Mouse (Mus musculus): Measurements from ENCODE around the gene Csf2.
"Not testable (repeated sequence)": the region's sequence is repeated elsewhere in the genome, so short reads cannot be mapped to it uniquely, and the experiment has no call there.

The Csf2 gene

DNA sequence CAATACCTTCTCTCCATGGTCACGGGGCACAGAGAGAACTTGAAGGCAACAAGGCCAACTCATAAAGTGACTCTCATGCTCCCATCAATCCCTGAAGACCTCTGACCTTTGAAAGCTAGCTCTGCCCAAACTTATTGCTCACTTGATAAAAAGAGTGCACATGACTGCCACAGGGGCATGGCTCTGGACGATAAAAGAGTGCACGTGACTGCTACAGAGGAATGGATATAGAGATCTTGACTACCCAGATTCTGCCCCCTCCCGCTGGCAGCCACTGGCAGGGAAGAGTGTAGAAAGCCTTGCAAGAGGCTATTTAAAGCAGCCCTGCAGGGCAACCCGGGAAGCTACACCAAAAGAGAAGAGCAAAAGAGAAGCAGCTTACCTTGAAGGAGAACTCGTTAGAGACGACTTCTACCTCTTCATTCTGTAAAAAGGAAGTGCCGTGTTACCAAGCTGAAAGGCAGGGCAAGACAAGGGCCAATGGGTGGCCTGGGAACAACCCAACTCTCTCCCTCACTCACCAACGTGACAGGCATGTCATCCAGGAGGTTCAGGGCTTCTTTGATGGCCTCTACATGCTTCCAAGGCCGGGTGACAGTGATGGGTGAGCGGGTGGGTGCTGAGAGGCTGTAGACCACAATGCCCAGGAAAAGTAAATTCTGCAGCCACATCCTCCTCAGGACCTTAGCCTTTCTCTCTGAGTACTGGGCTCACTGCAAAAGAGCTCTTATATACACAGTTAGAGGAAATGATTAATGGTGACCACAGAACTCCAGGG is at the start of gene Csf2:
Gene Csf2 (minus strand): TSS at position 728 of the 778 bp plus-strand sequence.
- DNase-seq (ENCODE audit: low spot score in 2 of 2), result no peak

DNA sequence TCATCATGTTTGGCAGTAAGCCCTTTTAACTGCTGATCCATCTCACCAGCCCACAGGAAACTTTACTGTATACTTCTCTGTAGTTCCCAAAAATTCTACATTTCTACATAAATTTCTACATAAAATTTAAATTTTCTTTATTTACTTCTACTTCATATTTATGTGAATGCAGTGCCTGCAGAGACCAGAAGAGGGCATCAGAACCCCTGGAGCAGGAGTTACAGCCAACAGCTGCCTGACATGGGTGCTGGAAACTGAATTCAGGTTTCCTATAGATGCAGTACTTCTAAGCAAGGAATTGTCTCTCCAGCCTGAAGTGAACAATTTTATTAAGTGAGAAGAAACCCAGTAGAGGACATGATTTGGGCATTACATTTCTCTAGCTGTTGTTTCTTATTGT is 49.3 kb upstream of the Csf2 start:
- DNase-seq (ENCODE audit: low spot score in 2 of 2), result no peak

DNA sequence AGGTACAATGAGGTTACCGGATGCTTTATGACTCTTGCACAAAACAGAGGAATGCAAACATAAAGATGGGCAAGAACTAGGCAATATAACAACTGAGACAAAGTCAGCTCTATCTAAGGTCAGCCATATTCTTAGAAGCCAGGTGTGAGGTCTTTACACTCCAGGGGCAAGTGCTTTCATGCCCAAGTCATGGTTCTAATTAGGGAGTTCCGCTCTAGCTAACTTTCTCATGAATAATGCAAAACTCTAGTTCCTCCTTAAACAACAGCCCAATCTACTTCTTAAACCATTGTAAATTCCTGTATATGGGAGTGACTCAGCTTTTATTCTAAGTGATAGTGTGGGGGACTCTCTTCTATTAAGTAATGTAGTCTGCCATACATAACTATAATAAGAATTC is 48.0 kb upstream of the Csf2 start:
- not testable (repeated sequence) for DNase-seq (ENCODE audit: low spot score in 2 of 2)

DNA sequence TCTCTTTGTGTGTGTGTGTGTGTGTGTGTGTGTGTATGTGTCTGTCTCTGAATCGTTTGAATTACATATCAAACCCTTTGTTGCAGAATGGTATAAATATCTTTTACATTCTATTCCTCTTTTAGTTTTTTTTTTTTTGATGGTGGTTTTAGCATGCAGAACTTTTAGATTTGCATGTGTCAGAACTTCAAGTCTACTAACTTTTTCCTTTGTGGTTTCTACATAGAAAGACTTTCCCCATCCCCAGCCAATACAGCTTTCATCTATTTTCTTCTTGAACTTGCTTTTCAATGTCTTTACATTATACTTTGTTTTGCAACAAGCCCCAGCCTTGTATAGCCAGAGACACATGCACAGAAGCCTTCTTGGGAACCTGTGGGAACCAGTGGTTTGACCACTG is 47.3 kb upstream of the Csf2 start:
- DNase-seq (ENCODE audit: low spot score in 2 of 2), result no peak

DNA sequence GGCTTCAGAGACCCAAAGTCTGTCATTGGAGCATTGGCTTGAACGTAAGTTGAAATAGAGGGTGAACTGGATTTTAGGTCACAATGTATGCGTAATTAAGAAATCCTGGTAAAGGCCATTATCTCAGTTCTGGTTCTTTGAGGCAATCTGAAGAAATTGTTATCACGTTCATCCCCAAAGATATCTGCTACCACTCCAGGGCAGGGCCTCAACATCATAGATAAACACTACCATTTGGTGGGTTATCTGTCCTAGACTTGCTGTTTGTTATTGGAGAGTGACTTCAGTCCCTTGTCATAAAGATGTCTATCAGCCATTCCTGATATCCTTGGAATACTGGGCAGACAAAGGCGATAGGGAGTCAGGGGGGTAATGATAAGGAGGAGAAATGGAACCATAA is 46.5 kb upstream of the Csf2 start:
- no peak for DNase-seq (ENCODE audit: low spot score in 2 of 2)

DNA sequence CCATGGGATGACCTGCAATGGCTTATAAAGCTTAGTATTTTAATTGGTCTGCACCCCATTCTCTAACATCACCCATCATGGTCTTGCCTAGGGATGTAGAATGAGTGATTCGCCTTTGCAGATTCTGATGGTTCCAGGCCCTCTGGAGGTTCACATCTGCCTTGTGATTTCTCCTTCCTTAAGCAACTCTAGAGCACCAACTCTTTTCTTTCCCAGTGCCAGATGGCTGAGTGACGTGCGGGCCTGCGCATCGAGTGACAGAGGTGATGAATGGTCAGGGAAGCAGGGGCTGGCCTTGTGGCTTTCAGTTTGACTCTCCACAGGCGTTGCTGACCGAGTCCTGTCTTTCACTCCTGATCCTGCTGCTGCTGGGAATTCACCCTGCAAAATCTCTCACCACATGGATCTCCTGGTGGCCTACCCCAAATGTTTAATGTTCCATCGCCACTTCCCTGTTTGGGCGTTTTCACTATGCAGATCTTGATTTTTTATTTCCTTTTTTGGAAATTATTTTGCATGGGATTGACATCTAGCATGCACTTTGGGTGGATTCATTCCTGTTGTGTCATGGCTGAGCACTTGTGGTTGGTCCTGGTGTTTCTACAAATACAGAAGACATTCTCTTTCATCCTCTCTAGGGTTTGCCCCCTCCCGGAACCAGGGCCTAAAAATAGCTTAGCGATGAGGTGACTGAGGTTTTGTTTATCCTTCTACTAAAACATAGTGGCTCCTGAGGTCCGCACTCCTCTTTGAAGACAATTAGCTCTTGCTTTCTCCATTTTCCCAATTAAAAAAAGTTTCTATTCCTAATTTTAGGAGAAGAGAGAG is 44.7 kb upstream of the Csf2 start:
- no peak for DNase-seq (ENCODE audit: low spot score in 2 of 2)

DNA sequence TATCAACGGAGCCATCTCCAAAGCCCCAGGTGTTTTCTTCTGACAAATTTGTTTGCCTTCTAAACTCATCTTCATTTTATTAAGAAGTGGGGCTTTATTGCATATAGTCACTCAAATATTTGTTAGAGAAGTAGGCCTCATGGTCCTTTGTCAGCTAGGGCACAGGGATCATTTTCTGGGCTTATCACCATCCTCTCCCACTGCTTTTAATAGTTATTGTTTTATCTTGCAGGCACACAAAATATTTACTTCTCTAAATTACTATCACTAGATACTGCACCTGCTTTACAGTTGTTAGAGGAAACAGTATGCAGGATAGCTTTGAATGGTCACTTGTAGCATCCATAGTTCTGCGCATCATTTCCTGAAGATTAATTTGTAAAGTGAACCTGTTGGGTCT is 42.7 kb upstream of the Csf2 start:
- no peak for DNase-seq (ENCODE audit: low spot score in 2 of 2)

DNA sequence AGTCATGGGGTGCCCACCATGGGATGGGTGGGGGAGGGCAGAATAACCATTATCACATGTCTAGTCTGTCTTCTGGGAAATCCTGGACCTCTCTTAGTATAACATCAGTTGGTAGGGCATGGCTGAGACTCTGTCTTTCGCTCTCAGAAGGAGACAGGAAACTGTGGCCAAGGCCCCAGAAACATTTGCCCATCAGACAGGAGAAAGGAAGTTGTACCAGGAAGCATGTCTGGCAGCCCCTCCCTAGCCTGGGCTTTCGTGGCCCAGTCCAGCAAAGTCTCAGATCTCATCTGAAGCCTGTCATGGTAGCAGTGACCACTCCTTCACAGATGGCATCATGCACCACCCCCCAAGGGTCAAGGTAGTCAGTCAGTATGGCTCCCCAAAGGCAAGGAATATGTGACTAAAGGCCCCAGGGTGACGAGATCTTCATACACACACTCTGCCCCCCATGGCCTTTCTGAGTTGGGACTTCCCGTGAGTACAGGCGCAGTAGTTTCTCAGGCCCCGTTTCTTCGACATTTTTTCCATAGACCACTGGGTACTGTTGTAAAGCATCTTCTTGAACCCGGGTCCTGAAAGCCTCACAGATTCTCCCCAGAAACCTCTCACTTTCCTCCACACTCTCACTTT is 38.5 kb upstream of the Csf2 start:
- no peak for DNase-seq (ENCODE audit: low spot score in 2 of 2)

DNA sequence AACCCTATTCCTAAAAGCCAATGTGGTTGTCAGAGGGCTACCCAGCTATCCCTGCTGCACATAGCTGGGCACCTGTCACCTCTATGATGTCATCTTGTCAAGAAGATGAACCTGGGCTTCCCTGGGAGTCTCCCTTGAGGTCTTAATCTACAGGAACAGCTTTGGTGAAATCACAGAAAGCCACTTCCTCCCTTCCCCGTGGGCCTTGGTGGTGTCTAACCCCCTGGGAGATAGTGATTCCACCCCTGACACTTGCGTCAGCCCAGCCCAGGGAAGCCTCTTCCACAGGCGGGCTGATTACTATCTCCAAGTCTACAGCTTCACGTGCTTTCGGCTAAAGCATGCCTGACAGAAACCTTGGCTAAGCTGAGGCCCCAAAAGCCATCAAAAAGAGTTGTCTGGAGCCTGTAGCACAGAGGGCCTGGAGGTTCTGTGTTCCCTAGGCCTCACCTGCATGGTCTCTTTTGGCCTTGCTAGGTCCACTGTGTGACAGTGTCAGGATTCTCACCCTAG is 22.0 kb upstream of the Csf2 start:
- DNase-seq (ENCODE audit: low spot score in 2 of 2), result no peak

DNA sequence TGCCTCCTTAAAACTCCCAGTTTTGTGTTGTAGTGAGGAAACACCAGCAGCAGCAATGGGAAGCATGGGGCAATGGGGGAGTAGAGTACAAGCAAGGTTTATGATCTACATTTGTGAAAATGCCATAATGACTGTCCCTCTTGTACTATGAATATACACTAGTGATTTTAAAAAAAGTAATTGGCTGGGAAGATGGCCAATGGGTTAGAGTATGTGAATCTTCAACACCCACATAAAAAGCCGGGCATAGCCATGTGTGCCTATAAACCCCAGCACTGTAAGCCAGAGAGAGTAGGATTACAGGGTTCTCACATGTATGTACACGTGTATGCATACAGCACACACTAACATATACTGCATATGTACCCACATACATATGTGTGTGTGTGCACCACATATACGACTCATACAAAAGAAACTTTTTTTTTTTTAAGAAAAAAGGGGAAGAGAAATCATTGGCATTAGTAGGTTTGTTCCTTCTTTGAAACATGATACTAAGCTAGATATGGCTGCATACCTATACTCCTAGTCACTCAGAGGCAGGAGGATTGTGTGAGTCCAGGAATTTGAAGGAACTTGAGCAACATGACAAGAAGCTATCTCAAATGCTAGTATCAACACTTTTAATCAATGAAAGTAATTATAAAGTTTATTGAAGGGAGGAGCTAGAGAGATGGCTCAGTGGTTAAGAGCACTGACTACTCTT is 19.9 kb upstream of the Csf2 start:
- no peak for DNase-seq (ENCODE audit: low spot score in 2 of 2)

DNA sequence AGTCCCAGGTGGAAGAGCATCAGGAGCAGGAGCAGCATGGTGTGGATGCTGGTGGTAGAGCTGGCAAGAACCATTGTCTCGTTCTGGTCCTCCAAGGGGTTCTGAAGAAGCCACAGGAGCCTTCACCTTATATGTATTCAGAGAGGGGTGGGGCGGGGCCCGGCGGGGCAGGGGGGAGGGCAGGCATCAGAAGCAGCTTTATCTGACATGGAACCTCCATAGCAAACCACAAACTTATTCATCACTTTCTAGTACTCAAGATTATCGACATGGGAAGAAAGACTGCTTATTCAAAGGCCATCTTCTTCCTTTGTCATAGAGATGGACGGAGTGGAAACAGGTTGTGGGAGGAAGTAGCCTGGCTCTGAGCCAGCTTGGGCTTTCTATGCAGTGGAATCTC is 17.7 kb upstream of the Csf2 start, which contains the start of gene Il3:
Gene Il3 (minus strand): TSS at position 101 of the 400 bp plus-strand sequence.
- DNase-seq (ENCODE audit: low spot score in 2 of 2), result no peak

DNA sequence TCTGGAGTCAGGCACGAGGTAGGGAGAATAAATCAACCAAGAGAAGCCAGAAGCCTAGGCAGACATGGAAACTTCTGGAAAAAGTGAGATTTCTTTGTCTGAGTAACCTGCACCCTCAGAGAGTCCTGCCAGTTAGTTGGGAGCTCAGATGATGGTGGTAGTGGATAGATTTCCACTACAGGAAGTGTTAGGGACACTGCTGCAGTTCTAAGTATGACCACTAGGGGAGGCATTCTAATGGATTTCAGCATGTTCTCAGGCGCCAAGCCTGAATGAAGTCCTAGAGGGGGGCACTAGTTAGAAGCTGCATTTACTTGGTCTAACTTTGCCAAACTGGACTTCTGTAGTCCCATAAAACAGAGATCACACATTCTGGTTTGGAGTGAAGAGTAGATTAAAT is 15.1 kb upstream of the Csf2 start:
- DNase-seq (ENCODE audit: low spot score in 2 of 2), result peak in 1 of 2 experiments; percentile 73

DNA sequence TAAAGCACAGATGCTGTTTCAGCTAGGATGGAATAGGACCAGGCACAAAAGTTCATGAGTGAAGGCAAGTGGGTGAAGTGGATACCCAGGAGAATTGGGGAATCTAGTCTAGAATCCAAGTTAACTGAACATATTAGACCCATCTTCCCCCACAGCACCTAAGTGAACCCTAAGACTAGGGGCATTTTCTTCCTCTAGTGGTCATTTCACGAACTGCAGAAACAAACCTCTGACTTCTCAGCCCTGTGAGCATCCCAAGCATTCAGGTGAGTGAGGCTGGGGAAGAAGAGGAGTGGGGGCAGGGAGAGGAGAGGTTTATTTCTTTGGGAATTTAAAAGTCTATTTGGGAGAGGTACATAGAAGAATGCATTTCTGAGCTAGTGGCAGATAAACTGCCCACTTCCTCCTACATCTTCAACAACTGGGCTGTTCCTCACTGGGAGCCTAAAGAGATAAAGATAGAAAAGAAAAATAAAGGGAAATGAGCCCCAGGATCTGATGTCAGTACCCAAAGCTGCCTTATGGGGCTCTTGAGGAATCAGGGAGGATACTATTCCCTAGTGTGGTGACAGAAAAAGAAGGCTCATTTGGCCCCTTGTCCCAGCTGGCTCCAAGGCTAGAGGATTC is 14.1 kb upstream of the Csf2 start:
- DNase-seq (ENCODE audit: low spot score in 2 of 2), result no peak

DNA sequence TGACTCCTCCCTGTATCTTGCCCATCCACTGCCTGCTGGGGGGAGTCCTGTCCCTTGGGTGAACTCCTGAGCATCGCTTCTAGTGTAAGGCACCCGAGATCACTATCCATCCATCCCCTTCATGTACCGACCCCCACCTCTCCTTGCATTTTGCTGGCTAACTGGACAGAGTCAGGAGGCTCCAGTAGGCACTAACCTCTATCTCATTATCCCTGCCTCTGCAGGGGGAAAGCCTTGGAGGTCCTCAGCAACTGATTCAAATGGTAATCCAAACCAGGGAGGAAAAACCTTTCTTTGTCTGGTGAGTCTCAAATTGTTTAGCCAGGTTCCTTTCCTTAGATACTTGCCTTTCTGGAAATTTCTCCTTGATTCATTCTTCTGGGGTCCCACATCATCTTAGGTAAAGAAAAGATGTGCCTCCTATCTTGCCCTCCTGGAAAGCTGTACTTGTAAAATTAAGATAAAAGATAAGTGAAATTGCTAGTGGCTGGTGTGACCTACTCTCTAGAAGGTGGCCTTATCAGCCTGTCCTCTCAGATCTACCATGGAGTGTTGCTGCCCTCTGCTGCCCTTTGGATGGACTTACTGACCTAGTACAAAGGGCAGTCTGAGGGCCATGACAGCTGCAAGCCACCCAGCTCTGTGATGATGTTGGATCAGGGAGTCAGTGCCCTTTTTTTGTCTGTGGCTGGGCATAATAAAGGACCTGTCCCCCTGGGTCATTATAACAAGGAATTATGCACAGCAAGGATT is 7.3 kb upstream of the Csf2 start:
- peak; percentile 49 to 61 for DNase-seq (ENCODE audit: low spot score in 2 of 2)

DNA sequence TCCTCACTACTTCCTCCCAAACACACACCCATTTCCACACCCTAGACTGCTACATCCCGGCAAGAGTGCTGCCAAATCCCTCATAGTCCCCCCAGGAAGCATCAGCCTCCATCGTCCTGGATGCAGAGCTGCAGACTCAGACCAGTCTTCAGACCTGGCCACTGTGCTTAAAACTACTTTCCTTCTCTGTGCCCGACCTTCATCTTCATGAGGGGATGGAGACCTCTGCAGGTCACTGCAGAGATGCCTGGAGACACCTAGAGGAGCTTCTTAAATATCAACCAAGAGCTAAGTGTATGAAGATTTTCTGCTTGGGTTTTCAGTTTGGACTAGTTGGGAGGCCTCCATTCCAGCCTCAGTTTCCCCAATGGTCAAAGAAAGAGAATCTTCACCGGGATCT is 4.6 kb upstream of the Csf2 start:
- DNase-seq (ENCODE audit: low spot score in 2 of 2), result peak in 1 of 2 experiments; percentile 14

DNA sequence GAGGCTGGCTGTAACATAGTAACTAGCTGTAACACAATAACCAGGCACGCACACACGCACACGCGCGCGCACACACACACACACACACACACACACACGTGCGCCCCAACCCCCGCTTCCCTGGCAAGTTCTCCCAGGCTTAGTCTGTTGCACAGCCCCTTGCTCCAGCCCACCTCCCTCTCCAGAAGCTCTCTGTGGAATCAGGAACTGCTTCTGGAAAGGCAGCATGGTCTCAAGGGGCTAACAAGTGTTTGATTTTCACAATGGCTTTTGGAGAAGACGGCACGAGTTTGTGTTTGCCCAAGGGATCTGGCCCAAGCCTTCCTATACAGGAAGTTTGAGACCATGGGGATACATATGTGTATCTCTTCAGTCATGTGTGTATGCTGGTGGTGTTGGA is 1.1 kb upstream of the Csf2 start:
- DNase-seq (ENCODE audit: low spot score in 2 of 2), result no peak

DNA sequence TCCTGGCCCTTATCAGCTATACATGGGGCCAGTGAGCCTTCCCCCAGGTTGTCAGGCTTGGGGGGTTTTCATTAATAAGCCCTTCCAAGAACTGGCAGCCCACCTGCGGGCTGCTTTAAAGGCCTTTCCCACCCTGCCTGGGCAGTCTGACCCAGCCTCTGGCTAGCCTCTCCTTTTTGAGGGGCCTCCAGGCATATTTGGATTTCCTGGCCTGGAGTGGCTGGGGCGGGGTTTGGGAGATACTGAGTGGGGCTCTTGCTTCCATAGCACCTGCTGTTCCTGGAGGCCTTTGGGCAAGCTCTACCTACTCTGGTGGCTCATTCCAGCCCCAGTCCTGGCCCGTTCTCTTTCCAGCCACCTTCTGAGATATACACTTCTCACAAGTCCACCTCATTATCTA is 281 bp upstream of the Csf2 start:
- DNase-seq (ENCODE audit: low spot score in 2 of 2), result no peak

DNA sequence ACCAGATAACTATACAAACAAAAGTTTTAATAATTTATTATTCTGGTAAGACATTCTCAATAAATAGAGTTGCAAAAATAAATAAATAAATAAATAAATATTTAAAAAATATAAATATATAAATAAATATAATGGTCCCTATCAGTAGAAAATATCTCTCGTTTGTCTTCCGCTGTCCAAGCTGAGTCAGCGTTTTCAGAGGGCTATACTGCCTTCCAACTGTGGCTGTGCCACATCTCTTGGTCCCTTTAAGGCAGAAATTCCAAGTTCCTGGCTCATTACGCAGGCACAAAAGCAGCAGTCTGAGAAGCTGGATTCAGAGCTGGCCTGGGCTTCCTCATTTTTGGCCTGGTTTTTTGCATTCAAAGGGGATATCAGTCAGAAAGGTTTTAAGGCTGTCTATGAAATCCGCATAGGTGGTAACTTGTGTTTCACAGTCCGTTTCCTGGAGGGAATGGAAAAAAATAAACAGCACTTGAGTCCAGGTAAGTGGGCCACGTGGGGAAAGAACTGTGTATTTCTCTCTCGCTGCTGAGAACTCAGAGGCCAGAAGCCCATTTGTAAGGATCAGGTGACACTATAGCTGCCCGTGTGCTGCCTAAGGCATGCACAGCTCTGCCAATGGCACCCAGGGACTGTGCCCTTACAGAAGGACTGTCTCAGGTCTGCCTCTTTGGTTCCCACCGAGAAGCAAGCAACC is 2.1 kb downstream of the Csf2 start:
- no peak for DNase-seq (ENCODE audit: low spot score in 2 of 2)

DNA sequence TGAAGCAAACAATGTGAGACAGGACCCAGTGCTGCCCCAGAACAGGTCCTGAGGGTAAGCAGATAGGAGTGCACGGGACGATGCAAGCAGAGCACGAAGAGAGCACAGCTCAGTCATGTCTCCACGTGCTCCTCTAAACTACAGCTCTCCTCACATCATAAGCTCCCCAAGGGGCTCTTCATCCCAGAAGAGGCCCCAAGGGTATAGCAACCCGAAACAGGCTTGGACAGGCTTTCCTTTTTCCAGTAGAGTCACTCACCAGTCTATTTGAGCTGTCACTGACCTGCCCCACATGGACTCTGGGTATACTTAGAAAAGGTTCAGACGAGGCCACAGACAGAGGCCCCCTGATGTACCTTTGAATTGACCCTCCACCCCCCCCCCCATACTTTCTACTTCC is 5.0 kb downstream of the Csf2 start:
- DNase-seq (ENCODE audit: low spot score in 2 of 2), result no peak

DNA sequence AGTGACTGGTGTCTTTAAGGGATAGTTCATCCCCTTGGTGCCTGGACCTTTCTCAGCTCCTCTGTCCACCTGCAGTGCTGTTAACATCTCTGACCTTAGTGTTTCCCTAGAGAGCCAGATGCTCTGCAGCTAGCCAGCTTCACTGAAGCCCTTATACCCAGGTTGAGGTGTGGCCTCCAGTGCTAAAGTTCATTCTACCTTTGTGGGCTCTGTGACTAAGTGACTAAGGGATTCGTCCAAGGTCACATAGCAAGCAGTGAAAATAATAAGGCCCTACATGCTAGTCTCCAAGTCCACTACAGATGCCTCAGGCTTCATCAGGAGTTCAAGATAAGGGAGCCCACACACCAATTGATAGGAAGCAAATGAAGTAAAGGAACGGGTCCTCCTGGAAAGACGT is 7.0 kb downstream of the Csf2 start:
- no peak for DNase-seq (ENCODE audit: low spot score in 2 of 2)

Data from thymus, postnatal 10 days (tissue).